Mouse (Mus musculus): ENCODE results near the gene Adap1. TPM values are rescaled to one million over a fixed set of nuclear protein-coding genes. Genes with fewer than 3 reads are reported as not detected.
A peak's percentile ranks its signal among the peaks of the same experiment; 100 is the strongest.

The Adap1 gene
- polyA plus RNA-seq, 1 experiment from 2014 or later = 2.0 TPM

- no peak overlapping the region for H3K9ac ChIP-seq (ENCODE audit: low read length)
- H3K4me3 ChIP-seq (ENCODE audit: low read depth, low read length) = no peak overlapping the region
- DNase-seq (ENCODE audit: low spot score) (peak; percentile 87), ATAC-seq (replicated peaks; ENCODE audit: low FRiP score) (peak; percentile 42; the same call in 1 of the 2 replicates)
- H3K27me3 ChIP-seq (ENCODE audit: control insufficient read depth, insufficient read depth, low read length) = no peaks in the 10 kb centered on the region
- H3K4me2 ChIP-seq (ENCODE audit: low read depth, low read length, severe bottlenecking) = no peak overlapping the region
- 40% methylated on average over 19 of the region's 19 CpGs for WGBS
- H3K36me3 ChIP-seq (ENCODE audit: control insufficient read depth, insufficient read depth, low read length) = no peaks in the 10 kb centered on the region
- no peak overlapping the region for H3K27ac ChIP-seq (ENCODE audit: low read depth, low read length)
- no peaks in the 10 kb centered on the region for H3K9me3 ChIP-seq (ENCODE audit: control insufficient read depth, low read length)
- H3K4me1 ChIP-seq (replicated peaks; ENCODE audit: control insufficient read depth, insufficient read depth, low read length) = 0 out of 2 replicates have a peak, but pooled peaks cover 2% of the 10 kb centered on the region
These were observed 29.9 kb upstream of the Adap1 start for GRCm38 (mm10) chr5:139355235-139355772.

- WGBS = 90% methylated on average over 11 of the region's 11 CpGs
- Histone ChIP-seq H3K9ac (ENCODE audit: low read length) (no peak overlapping the region), H3K9me3 (ENCODE audit: control insufficient read depth, low read length) (no peaks in the 10 kb centered on the region), H3K27me3 (ENCODE audit: control insufficient read depth, insufficient read depth, low read length) (no peaks in the 10 kb centered on the region), H3K4me1 (replicated peaks; ENCODE audit: control insufficient read depth, insufficient read depth, low read length) (0 out of 2 replicates have a peak, but pooled peaks cover 2% of the 10 kb centered on the region), H3K4me2 (ENCODE audit: low read depth, low read length, severe bottlenecking) (no peak overlapping the region), H3K36me3 (ENCODE audit: control insufficient read depth, insufficient read depth, low read length) (no peaks in the 10 kb centered on the region), H3K4me3 (ENCODE audit: low read depth, low read length) (no peak overlapping the region), H3K27ac (ENCODE audit: low read depth, low read length) (no peak overlapping the region)
- ATAC-seq (replicated peaks; ENCODE audit: low FRiP score) (no peak), DNase-seq (ENCODE audit: low spot score) (no peak)
These were observed 28.5 kb upstream of the Adap1 start for GRCm38 (mm10) chr5:139353946-139354345.

GRCm38 (mm10) chr5:139353496-139353895 is 28.1 kb upstream of the Adap1 start:
- WGBS = 61% methylated on average over 10 of the region's 10 CpGs
- Histone ChIP-seq H3K27ac (ENCODE audit: low read depth, low read length) (no peak overlapping the region), H3K4me2 (ENCODE audit: low read depth, low read length, severe bottlenecking) (no peak overlapping the region), H3K9me3 (ENCODE audit: control insufficient read depth, low read length) (no peaks in the 10 kb centered on the region), H3K4me1 (replicated peaks; ENCODE audit: control insufficient read depth, insufficient read depth, low read length) (0 out of 2 replicates have a peak, but pooled peaks cover 2% of the 10 kb centered on the region), H3K36me3 (ENCODE audit: control insufficient read depth, insufficient read depth, low read length) (no peaks in the 10 kb centered on the region), H3K4me3 (ENCODE audit: low read depth, low read length) (no peak overlapping the region), H3K9ac (ENCODE audit: low read length) (no peak overlapping the region), H3K27me3 (ENCODE audit: control insufficient read depth, insufficient read depth, low read length) (no peaks in the 10 kb centered on the region)
- ATAC-seq (replicated peaks; ENCODE audit: low FRiP score) = no peak
- DNase-seq (ENCODE audit: low spot score) = peak; percentile 74

GRCm38 (mm10) chr5:139352317-139352716 is 26.9 kb upstream of the Adap1 start, which contains the start of gene Cyp2w1:
Cyp2w1 (plus strand) TSS chr5:139352617.
- 60% methylated on average over 6 of the region's 6 CpGs for WGBS
- Histone ChIP-seq H3K36me3 (ENCODE audit: control insufficient read depth, insufficient read depth, low read length) (no peaks in the 10 kb centered on the region), H3K4me2 (ENCODE audit: low read depth, low read length, severe bottlenecking) (no peak within 1 kb of the TSS), H3K9me3 (ENCODE audit: control insufficient read depth, low read length) (no peaks in the 10 kb centered on the region), H3K4me1 (replicated peaks; ENCODE audit: control insufficient read depth, insufficient read depth, low read length) (0 out of 2 replicates have a peak, but pooled peaks cover 2% of the 10 kb centered on the region), H3K27me3 (ENCODE audit: control insufficient read depth, insufficient read depth, low read length) (no peaks in the 10 kb centered on the region), H3K4me3 (ENCODE audit: low read depth, low read length) (no peak within 1 kb of the TSS), H3K27ac (ENCODE audit: low read depth, low read length) (no peak within 1 kb of the TSS), H3K9ac (ENCODE audit: low read length) (no peak within 1 kb of the TSS)
- DNase-seq (ENCODE audit: low spot score) (no peak), ATAC-seq (replicated peaks; ENCODE audit: low FRiP score) (no peak)

GRCm38 (mm10) chr5:139351628-139352027 is 26.2 kb upstream of the Adap1 start:
- Histone ChIP-seq H3K36me3 (ENCODE audit: control insufficient read depth, insufficient read depth, low read length) (no peaks in the 10 kb centered on the region), H3K4me3 (ENCODE audit: low read depth, low read length) (no peak overlapping the region)
- 21% methylated on average over 8 of the region's 8 CpGs for WGBS

GRCm38 (mm10) chr5:139351134-139351533 is 25.7 kb upstream of the Adap1 start, which contains the start of gene Cox19:
Cox19 (minus strand) TSS chr5:139351418.
- H3K9ac ChIP-seq (ENCODE audit: low read length) = no peak within 1 kb of the TSS
- no peaks in the 10 kb centered on the region for H3K27me3 ChIP-seq (ENCODE audit: control insufficient read depth, insufficient read depth, low read length)
- no peak for ATAC-seq (replicated peaks; ENCODE audit: low FRiP score)
- no peak within 1 kb of the TSS for H3K27ac ChIP-seq (ENCODE audit: low read depth, low read length)
- H3K9me3 ChIP-seq (ENCODE audit: control insufficient read depth, low read length) = no peaks in the 10 kb centered on the region
- H3K4me1 ChIP-seq (replicated peaks; ENCODE audit: control insufficient read depth, insufficient read depth, low read length) = 0 out of 2 replicates have a peak, but pooled peaks cover 2% of the 10 kb centered on the region
- 71% methylated on average over 5 of the region's 5 CpGs for WGBS
- H3K4me3 ChIP-seq (ENCODE audit: low read depth, low read length) = no peak within 1 kb of the TSS
- no peaks in the 10 kb centered on the region for H3K36me3 ChIP-seq (ENCODE audit: control insufficient read depth, insufficient read depth, low read length)
- H3K4me2 ChIP-seq (ENCODE audit: low read depth, low read length, severe bottlenecking) = no peak within 1 kb of the TSS
- no peak for DNase-seq (ENCODE audit: low spot score)

More at GRCm38 (mm10) chr5:139351628-139352027, 26.2 kb upstream of the Adap1 start:
- H3K4me2 ChIP-seq (ENCODE audit: low read depth, low read length, severe bottlenecking) = no peak overlapping the region
- H3K9me3 ChIP-seq (ENCODE audit: control insufficient read depth, low read length) = no peaks in the 10 kb centered on the region
- no peak overlapping the region for H3K27ac ChIP-seq (ENCODE audit: low read depth, low read length)
- H3K27me3 ChIP-seq (ENCODE audit: control insufficient read depth, insufficient read depth, low read length) = no peaks in the 10 kb centered on the region
- DNase-seq (ENCODE audit: low spot score) (no peak), ATAC-seq (replicated peaks; ENCODE audit: low FRiP score) (no peak)
- H3K4me1 ChIP-seq (replicated peaks; ENCODE audit: control insufficient read depth, insufficient read depth, low read length) = 0 out of 2 replicates have a peak, but pooled peaks cover 2% of the 10 kb centered on the region
- no peak overlapping the region for H3K9ac ChIP-seq (ENCODE audit: low read length)

- H3K27me3 ChIP-seq (ENCODE audit: control insufficient read depth, insufficient read depth, low read length) = no peaks in the 10 kb centered on the region
These were observed 24.3 kb upstream of the Adap1 start for GRCm38 (mm10) chr5:139349713-139350112.

GRCm38 (mm10) chr5:139347225-139347624 is 21.8 kb upstream of the Adap1 start:
- DNase-seq (ENCODE audit: low spot score) (no peak), ATAC-seq (replicated peaks; ENCODE audit: low FRiP score) (no peak)
- Histone ChIP-seq H3K4me1 (replicated peaks; ENCODE audit: control insufficient read depth, insufficient read depth, low read length) (0 out of 2 replicates have a peak, but pooled peaks cover 4% of the 10 kb centered on the region), H3K4me2 (ENCODE audit: low read depth, low read length, severe bottlenecking) (no peak overlapping the region), H3K9me3 (ENCODE audit: control insufficient read depth, low read length) (no peaks in the 10 kb centered on the region), H3K9ac (ENCODE audit: low read length) (no peak overlapping the region), H3K27me3 (ENCODE audit: control insufficient read depth, insufficient read depth, low read length) (no peaks in the 10 kb centered on the region), H3K36me3 (ENCODE audit: control insufficient read depth, insufficient read depth, low read length) (peaks cover 1% of the 10 kb centered on the region; the same call in 1 of the 2 replicates), H3K4me3 (ENCODE audit: low read depth, low read length) (no peak overlapping the region), H3K27ac (ENCODE audit: low read depth, low read length) (no peak overlapping the region)
- 72% methylated on average over 1 of the region's 1 CpGs for WGBS

More at GRCm38 (mm10) chr5:139349713-139350112, 24.3 kb upstream of the Adap1 start:
- ATAC-seq (replicated peaks; ENCODE audit: low FRiP score) (no peak), DNase-seq (ENCODE audit: low spot score) (no peak)
- H3K4me1 ChIP-seq (replicated peaks; ENCODE audit: control insufficient read depth, insufficient read depth, low read length) = 0 out of 2 replicates have a peak, but pooled peaks cover 2% of the 10 kb centered on the region
- H3K9me3 ChIP-seq (ENCODE audit: control insufficient read depth, low read length) = no peaks in the 10 kb centered on the region
- no peaks in the 10 kb centered on the region for H3K36me3 ChIP-seq (ENCODE audit: control insufficient read depth, insufficient read depth, low read length)
- no peak overlapping the region for H3K4me2 ChIP-seq (ENCODE audit: low read depth, low read length, severe bottlenecking)
- WGBS = 80% methylated on average over 6 of the region's 6 CpGs
- no peak overlapping the region for H3K4me3 ChIP-seq (ENCODE audit: low read depth, low read length)
- H3K9ac ChIP-seq (ENCODE audit: low read length) = no peak overlapping the region
- no peak overlapping the region for H3K27ac ChIP-seq (ENCODE audit: low read depth, low read length)

GRCm38 (mm10) chr5:139345364-139345714 is 19.9 kb upstream of the Adap1 start:
- no peak for ATAC-seq (replicated peaks; ENCODE audit: low FRiP score)
- Histone ChIP-seq H3K9me3 (ENCODE audit: control insufficient read depth, low read length) (no peaks in the 10 kb centered on the region), H3K36me3 (ENCODE audit: control insufficient read depth, insufficient read depth, low read length) (peaks cover 5% of the 10 kb centered on the region; the same call in 1 of the 2 replicates), H3K4me2 (ENCODE audit: low read depth, low read length, severe bottlenecking) (peak overlapping the region; percentile 6; the same call in 1 of the 2 replicates), H3K27me3 (ENCODE audit: control insufficient read depth, insufficient read depth, low read length) (no peaks in the 10 kb centered on the region), H3K27ac (ENCODE audit: low read depth, low read length) (no peak overlapping the region), H3K9ac (ENCODE audit: low read length) (no peak overlapping the region; the same call in 1 of the 2 replicates), H3K4me3 (ENCODE audit: low read depth, low read length) (peak overlapping the region; percentile 58; the same call in 1 of the 2 replicates), H3K4me1 (replicated peaks; ENCODE audit: control insufficient read depth, insufficient read depth, low read length) (0 out of 2 replicates have a peak, but pooled peaks cover 2% of the 10 kb centered on the region)
- 17% methylated on average over 5 of the region's 5 CpGs for WGBS
- DNase-seq (ENCODE audit: low spot score) = no peak

Data from forebrain, embryonic 11.5 days (tissue).